In the genomic region with DNA sequence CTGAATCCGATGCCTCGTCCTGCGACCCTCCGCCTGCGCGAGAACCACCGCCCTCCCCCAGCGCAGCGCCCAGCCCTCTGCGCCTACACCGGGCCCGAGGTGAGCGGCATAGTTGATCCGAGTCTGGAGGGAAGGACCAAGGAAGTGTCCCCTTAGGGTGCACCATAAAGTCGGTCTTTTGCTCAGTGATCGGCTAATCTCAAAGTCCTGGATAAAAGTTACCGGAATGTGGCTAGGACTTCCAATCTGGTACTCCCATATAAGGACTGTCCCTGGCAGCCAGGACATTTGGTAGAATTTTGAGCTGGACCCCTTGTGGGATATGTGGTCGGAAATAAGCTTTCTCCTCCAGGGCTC, we compare ENCODE assay signal across 12 mouse cellular contexts. TPM values are rescaled to one million over a fixed set of nuclear protein-coding genes. Genes with fewer than 3 reads are reported as not detected.
DNase-seq lines count a peak whose midpoint lies in the region; ATAC-seq and TF ChIP-seq lines count a peak whose summit lies in the region.
"Had no signal": no experiment of that assay in that cellular context is flagged by ENCODE, and none has a peak within 500 bp of the region (broad histone marks: within the 10 kb centered on the region; RNA-seq: fewer than 3 reads in every experiment).

No protein-coding gene starts in this region.

- no peaks in the 10 kb centered on the region for H3K9me3 ChIP-seq in forebrain, embryonic 11.5 days (ENCODE audit: control insufficient read depth, low read length)
- no peaks in the 10 kb centered on the region for H3K9me3 ChIP-seq in forebrain, embryonic 13.5 days (replicated peaks)
- no peaks in the 10 kb centered on the region for H3K9me3 ChIP-seq in lung, embryonic 14.5 days (ENCODE audit: low read depth, low read length)
- H3K9me3 ChIP-seq in hindbrain, embryonic 15.5 days = no peaks in the 10 kb centered on the region

- H3K9ac ChIP-seq in forebrain, embryonic 11.5 days (ENCODE audit: low read length) = no peak overlapping the region
- no peak overlapping the region for H3K9ac ChIP-seq in forebrain, embryonic 13.5 days
- peak overlapping the region; percentile 99 for H3K9ac ChIP-seq in lung, embryonic 14.5 days
- H3K9ac ChIP-seq in hindbrain, embryonic 15.5 days = no peak overlapping the region

- no peak for ATAC-seq in forebrain, embryonic 11.5 days (replicated peaks; ENCODE audit: low FRiP score)
- ATAC-seq in forebrain, embryonic 13.5 days = no peak
- no peak for ATAC-seq in lung, embryonic 14.5 days (ENCODE audit: insufficient read depth)
- no peak for ATAC-seq in hindbrain, embryonic 15.5 days (ENCODE audit: low FRiP score, low read depth)
- ATAC-seq in granulocyte monocyte progenitor cell, adult 5-6 weeks (replicated peaks; ENCODE audit: poor library complexity, severe bottlenecking) = no peak
- no peak for ATAC-seq in frontal cortex, adult (ENCODE audit: low TSS enrichment)

- H3K4me1 ChIP-seq in forebrain, embryonic 11.5 days (replicated peaks; ENCODE audit: control insufficient read depth, insufficient read depth, low read length) = peaks cover 20% of the 10 kb centered on the region
- H3K4me1 ChIP-seq in forebrain, embryonic 13.5 days = peaks cover 36% of the 10 kb centered on the region
- peaks cover 4% of the 10 kb centered on the region; the same call in 1 of the 2 replicates for H3K4me1 ChIP-seq in lung, embryonic 14.5 days (ENCODE audit: insufficient read depth)
- H3K4me1 ChIP-seq in hindbrain, embryonic 15.5 days (replicated peaks) = peaks cover 35% of the 10 kb centered on the region

- H3K27ac ChIP-seq in forebrain, embryonic 11.5 days (ENCODE audit: low read depth, low read length) = no peak overlapping the region
- H3K27ac ChIP-seq in forebrain, embryonic 13.5 days = no peak overlapping the region
- H3K27ac ChIP-seq in lung, embryonic 14.5 days (ENCODE audit: low read depth) = peak overlapping the region; percentile 99
- H3K27ac ChIP-seq in hindbrain, embryonic 15.5 days (replicated peaks) = no peak overlapping the region

- no peaks in the 10 kb centered on the region for H3K36me3 ChIP-seq in forebrain, embryonic 11.5 days (ENCODE audit: control insufficient read depth, insufficient read depth, low read length)
- H3K36me3 ChIP-seq in forebrain, embryonic 13.5 days (ENCODE audit: poor library complexity, severe bottlenecking) = no peaks in the 10 kb centered on the region
- peaks cover 85% of the 10 kb centered on the region for H3K36me3 ChIP-seq in lung, embryonic 14.5 days (ENCODE audit: insufficient read depth)
- no peaks in the 10 kb centered on the region for H3K36me3 ChIP-seq in hindbrain, embryonic 15.5 days

- H3K27me3 ChIP-seq in forebrain, embryonic 11.5 days (ENCODE audit: control insufficient read depth, insufficient read depth, low read length) = peaks cover 94% of the 10 kb centered on the region
- peaks cover 98% of the 10 kb centered on the region for H3K27me3 ChIP-seq in forebrain, embryonic 13.5 days
- peaks cover 70% of the 10 kb centered on the region for H3K27me3 ChIP-seq in lung, embryonic 14.5 days (ENCODE audit: insufficient read depth, low read length)
- H3K27me3 ChIP-seq in hindbrain, embryonic 15.5 days = peaks cover 70% of the 10 kb centered on the region

- DNase-seq in forebrain, embryonic 11.5 days (ENCODE audit: low spot score) = no peak
- no peak for DNase-seq in lung, embryonic 14.5 days
- DNase-seq in lung, adult 18-20 months = no peak
- DNase-seq in retina, embryonic 14.5 days (ENCODE audit: low spot score) = peak; percentile 53
- DNase-seq: adrenal gland, adult 8-10 months had no signal

- TF ChIP-seq CTCF in lung, embryonic 14.5 days (IDR thresholded peaks at IDR 0.05; ENCODE audit: low read depth) = no peak

- H3K4me3 ChIP-seq in forebrain, embryonic 11.5 days (ENCODE audit: low read depth, low read length) = peak overlapping the region; percentile 19; the same call in 1 of the 2 replicates
- H3K4me3 ChIP-seq in forebrain, embryonic 13.5 days = no peak overlapping the region
- H3K4me3 ChIP-seq in lung, embryonic 14.5 days (ENCODE audit: low read depth, low read length) = peak overlapping the region; percentile 80
- H3K4me3 ChIP-seq in hindbrain, embryonic 15.5 days = peak overlapping the region; percentile 7; the same call in 1 of the 2 replicates

- 1% methylated on average over 18 of the region's 18 CpGs for WGBS in forebrain, embryonic 11.5 days
- under 1% methylated on average over 18 of the region's 18 CpGs for whole genome bisulfite sequencing in forebrain, embryonic 13.5 days
- 5% methylated on average over 18 of the region's 18 CpGs for whole genome bisulfite sequencing in lung, embryonic 14.5 days
- WGBS in hindbrain, embryonic 15.5 days = 2% methylated on average over 18 of the region's 18 CpGs

- no peak overlapping the region for H3K4me2 ChIP-seq in forebrain, embryonic 11.5 days (ENCODE audit: low read depth, low read length, severe bottlenecking)
- H3K4me2 ChIP-seq in forebrain, embryonic 13.5 days = no peak overlapping the region
- H3K4me2 ChIP-seq in lung, embryonic 14.5 days = peak overlapping the region; percentile 93
- no peak overlapping the region for H3K4me2 ChIP-seq in hindbrain, embryonic 15.5 days

RNA-seq across cellular contexts. Expression of a gene that starts 4.9 kb away (rescaled TPM):
- polyA plus RNA-seq in forebrain, embryonic 11.5 days (2014; fragmentation: Nextera tagmentation; extraction: Ambion mirVana) = 1.5 and 2.0 TPM in 2 replicates
- polyA plus RNA-seq in forebrain, embryonic 13.5 days (2015; fragmentation: Nextera tagmentation; extraction: Ambion mirVana) = 0.42 and 0.61 TPM in 2 replicates
- polyA plus RNA-seq in lung, embryonic 14.5 days (2014; fragmentation: Nextera tagmentation; extraction: Ambion mirVana) = 61.4 and 67.5 TPM in 2 replicates
- 1.5 and 1.9 TPM in 2 replicates for polyA plus RNA-seq in hindbrain, embryonic 15.5 days (2015; fragmentation: Nextera tagmentation; extraction: Ambion mirVana)
- total RNA-seq in granulocyte monocyte progenitor cell, adult 5-6 weeks (2014; fragmentation: Nextera tagmentation) = 0.11 TPM in 1 of 2 replicates, not detected in the other
- total RNA-seq in granulocyte monocyte progenitor cell, adult 5-6 weeks (2017) = not detected in 2 replicates

RNA-seq across cellular contexts. Expression of a gene that starts 12.9 kb away (rescaled TPM):
- not detected in 2 replicates for polyA plus RNA-seq in forebrain, embryonic 11.5 days (2014; fragmentation: Nextera tagmentation; extraction: Ambion mirVana)
- not detected in 2 replicates for polyA plus RNA-seq in forebrain, embryonic 13.5 days (2015; fragmentation: Nextera tagmentation; extraction: Ambion mirVana)
- polyA plus RNA-seq in lung, embryonic 14.5 days (2014; fragmentation: Nextera tagmentation; extraction: Ambion mirVana) = not detected in 2 replicates
- not detected in 2 replicates for polyA plus RNA-seq in hindbrain, embryonic 15.5 days (2015; fragmentation: Nextera tagmentation; extraction: Ambion mirVana)
- total RNA-seq in granulocyte monocyte progenitor cell, adult 5-6 weeks (2014; fragmentation: Nextera tagmentation) = not detected in 2 replicates
- not detected in 2 replicates for total RNA-seq in granulocyte monocyte progenitor cell, adult 5-6 weeks (2017)
- total RNA-seq: adrenal gland, adult 8-10 months; common myeloid progenitor, adult 5-6 weeks; hematopoietic stem cell, adult 5-6 weeks had no signal
- polyA plus RNA-seq: C2C12 had no signal

RNA-seq across cellular contexts. Expression of a gene that starts 49.0 kb away (rescaled TPM):
- 0.12 and 0.21 TPM in 2 replicates for polyA plus RNA-seq in forebrain, embryonic 11.5 days (2014; fragmentation: Nextera tagmentation; extraction: Ambion mirVana)
- polyA plus RNA-seq in forebrain, embryonic 13.5 days (2015; fragmentation: Nextera tagmentation; extraction: Ambion mirVana) = 0.06 and 0.26 TPM in 2 replicates
- 67.9 and 73.4 TPM in 2 replicates for polyA plus RNA-seq in lung, embryonic 14.5 days (2014; fragmentation: Nextera tagmentation; extraction: Ambion mirVana)
- polyA plus RNA-seq in hindbrain, embryonic 15.5 days (2015; fragmentation: Nextera tagmentation; extraction: Ambion mirVana) = 0.21 and 0.31 TPM in 2 replicates
- total RNA-seq in granulocyte monocyte progenitor cell, adult 5-6 weeks (2014; fragmentation: Nextera tagmentation) = not detected in 2 replicates
- total RNA-seq in granulocyte monocyte progenitor cell, adult 5-6 weeks (2017) = not detected in 2 replicates
- total RNA-seq: common myeloid progenitor, adult 5-6 weeks had no signal

Comparison
In these comparisons a context has a peak if more than half of its experiments do, and no peak if none do; other contexts are left out.
1. RNA of a gene that starts 4.9 kb away (polyA plus RNA-seq): 61.4 to 67.5 TPM in lung, embryonic 14.5 days; 1.5 to 2.0 TPM in forebrain, embryonic 11.5 days, 1.5 to 1.9 TPM in hindbrain, embryonic 15.5 days and 0.42 to 0.61 TPM in forebrain, embryonic 13.5 days; every median in the first group is over 10 times any median in the second.
2. RNA of a gene that starts 49.0 kb away (polyA plus RNA-seq): 67.9 to 73.4 TPM in lung, embryonic 14.5 days; 0.12 to 0.21 TPM in forebrain, embryonic 11.5 days, 0.21 to 0.31 TPM in hindbrain, embryonic 15.5 days and 0.06 to 0.26 TPM in forebrain, embryonic 13.5 days; every median in the first group is over 10 times any median in the second.